Mouse (Mus musculus): ENCODE data around the gene Ampd3. TPM values are rescaled to one million over a fixed set of nuclear protein-coding genes. Genes with fewer than 3 reads are reported as not detected.

Ampd3 gene
- polyA plus RNA-seq, 1 experiment: 1.8 TPM

DNA sequence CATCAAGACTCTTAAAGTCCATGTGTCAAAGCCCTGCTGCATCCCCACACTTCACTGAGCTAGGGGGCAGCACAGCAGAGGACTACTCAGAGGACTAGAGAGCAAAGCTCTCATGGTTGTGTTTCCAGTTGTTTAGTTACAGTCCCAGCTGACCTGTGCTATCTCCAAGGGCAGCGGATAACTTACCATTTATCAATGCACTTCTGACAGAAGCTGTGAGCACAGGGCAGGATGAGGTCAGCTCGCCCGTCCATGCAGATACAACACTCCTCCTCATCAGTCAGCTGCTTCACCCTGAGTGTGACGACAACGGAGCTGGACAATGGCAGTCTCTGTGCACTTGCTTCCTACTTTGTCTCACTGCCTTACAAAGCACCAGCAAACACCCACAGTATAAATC lies 53.1 kb downstream of the Ampd3 start:
- no peaks in the 10 kb centered on the region for H3K4me1 ChIP-seq (ENCODE audit: control insufficient read depth, insufficient read depth, low read length)
- no peaks in the 10 kb centered on the region for H3K27me3 ChIP-seq (ENCODE audit: control insufficient read depth, insufficient read depth, low read length)
- no peak overlapping the region for H3K27ac ChIP-seq (ENCODE audit: control insufficient read depth, insufficient read depth, low read depth, low read length)
- peaks cover 3% of the 10 kb centered on the region for H3K36me3 ChIP-seq (ENCODE audit: control insufficient read depth, insufficient read depth, low read length)
- H3K4me3 ChIP-seq (ENCODE audit: control insufficient read depth, low read depth, low read length): no peak overlapping the region
- TF ChIP-seq POLR2A (IDR thresholded peaks at IDR 0.05; ENCODE audit: control insufficient read depth, low read depth, low read length): no peak

DNA sequence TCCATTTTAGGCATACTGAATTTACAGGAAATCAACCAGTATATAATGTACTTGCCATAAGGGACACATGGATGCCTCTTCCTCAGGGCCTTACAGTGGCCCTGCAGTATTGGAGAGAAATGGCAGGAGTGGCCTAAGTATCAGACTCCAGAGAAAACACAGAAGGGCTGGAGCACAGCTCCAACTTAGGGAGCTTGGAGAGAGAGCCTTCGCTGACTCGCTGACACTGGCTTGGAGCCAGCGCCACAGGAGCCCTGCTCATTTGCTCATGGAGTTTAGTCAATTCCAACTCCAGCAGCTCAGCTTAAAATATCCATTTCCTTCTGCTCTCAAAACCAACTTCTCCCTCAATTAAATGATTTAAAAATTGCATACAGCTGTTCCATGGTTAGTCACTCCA lies 53.6 kb downstream of the Ampd3 start:
- Histone ChIP-seq H3K27me3 (ENCODE audit: control insufficient read depth, insufficient read depth, low read length) (no peaks in the 10 kb centered on the region), H3K36me3 (ENCODE audit: control insufficient read depth, insufficient read depth, low read length) (peaks cover 3% of the 10 kb centered on the region), H3K4me3 (ENCODE audit: control insufficient read depth, low read depth, low read length) (no peak overlapping the region), H3K27ac (ENCODE audit: control insufficient read depth, insufficient read depth, low read depth, low read length) (no peak overlapping the region), H3K4me1 (ENCODE audit: control insufficient read depth, insufficient read depth, low read length) (no peaks in the 10 kb centered on the region)
- TF ChIP-seq POLR2A (IDR thresholded peaks at IDR 0.05; ENCODE audit: control insufficient read depth, low read depth, low read length): no peak
- TF ChIP-seq CTCF (IDR thresholded peaks at IDR 0.05; ENCODE audit: control insufficient read depth, insufficient read depth, insufficient replicate concordance, low read depth, low read length): no peak

DNA sequence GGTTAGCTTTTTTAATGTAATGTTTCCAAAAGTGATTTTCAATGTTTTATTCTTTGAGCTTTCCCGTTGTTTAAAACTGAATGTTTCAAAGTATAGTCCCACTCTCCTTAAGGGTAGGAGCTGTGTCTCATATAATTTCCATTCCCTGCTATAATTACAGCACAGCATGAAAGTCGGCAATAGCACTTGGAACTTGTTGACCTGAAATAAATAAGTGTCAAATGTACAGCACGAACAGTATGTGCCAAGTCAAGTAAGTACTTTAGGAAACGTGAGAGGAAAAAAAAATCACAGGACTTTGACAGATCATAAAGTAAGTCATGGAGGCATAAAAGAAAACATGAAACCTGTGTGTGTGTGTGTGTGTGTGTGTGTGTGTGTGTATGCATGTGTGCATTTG lies 54.0 kb downstream of the Ampd3 start:
- Histone ChIP-seq H3K27me3 (ENCODE audit: control insufficient read depth, insufficient read depth, low read length) (no peaks in the 10 kb centered on the region), H3K27ac (ENCODE audit: control insufficient read depth, insufficient read depth, low read depth, low read length) (no peak overlapping the region), H3K36me3 (ENCODE audit: control insufficient read depth, insufficient read depth, low read length) (peaks cover 3% of the 10 kb centered on the region), H3K4me1 (ENCODE audit: control insufficient read depth, insufficient read depth, low read length) (no peaks in the 10 kb centered on the region), H3K4me3 (ENCODE audit: control insufficient read depth, low read depth, low read length) (no peak overlapping the region)
- no peak for TF ChIP-seq CTCF (IDR thresholded peaks at IDR 0.05; ENCODE audit: control insufficient read depth, insufficient read depth, insufficient replicate concordance, low read depth, low read length)
- no peak for TF ChIP-seq POLR2A (IDR thresholded peaks at IDR 0.05; ENCODE audit: control insufficient read depth, low read depth, low read length)

DNA sequence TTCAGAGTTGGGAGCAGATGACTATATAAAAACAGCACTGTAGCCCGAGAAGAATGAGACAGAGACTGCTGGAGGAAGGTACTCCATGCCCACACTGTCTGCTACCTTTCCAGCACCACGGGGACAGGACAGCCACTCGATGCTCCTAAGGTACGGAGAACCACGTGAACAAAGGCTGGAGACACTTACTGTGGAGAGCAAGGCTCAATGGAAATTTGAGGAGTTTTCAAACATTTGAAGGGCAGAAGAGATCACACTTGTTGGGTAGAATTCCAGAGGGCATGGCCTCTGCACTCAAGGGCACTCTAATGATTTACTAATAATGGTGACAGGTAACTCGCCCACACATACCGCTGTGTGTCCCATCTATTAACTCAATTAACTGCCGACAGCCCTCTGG lies 55.1 kb downstream of the Ampd3 start:
- H3K4me3 ChIP-seq (ENCODE audit: control insufficient read depth, low read depth, low read length): no peak overlapping the region
- TF ChIP-seq CTCF (IDR thresholded peaks at IDR 0.05; ENCODE audit: control insufficient read depth, insufficient read depth, insufficient replicate concordance, low read depth, low read length) (no peak), POLR2A (IDR thresholded peaks at IDR 0.05; ENCODE audit: control insufficient read depth, low read depth, low read length) (no peak)
- H3K4me1 ChIP-seq (ENCODE audit: control insufficient read depth, insufficient read depth, low read length): no peaks in the 10 kb centered on the region
- no peak overlapping the region for H3K27ac ChIP-seq (ENCODE audit: control insufficient read depth, insufficient read depth, low read depth, low read length)
- peaks cover 3% of the 10 kb centered on the region for H3K36me3 ChIP-seq (ENCODE audit: control insufficient read depth, insufficient read depth, low read length)
- no peaks in the 10 kb centered on the region for H3K27me3 ChIP-seq (ENCODE audit: control insufficient read depth, insufficient read depth, low read length)

DNA sequence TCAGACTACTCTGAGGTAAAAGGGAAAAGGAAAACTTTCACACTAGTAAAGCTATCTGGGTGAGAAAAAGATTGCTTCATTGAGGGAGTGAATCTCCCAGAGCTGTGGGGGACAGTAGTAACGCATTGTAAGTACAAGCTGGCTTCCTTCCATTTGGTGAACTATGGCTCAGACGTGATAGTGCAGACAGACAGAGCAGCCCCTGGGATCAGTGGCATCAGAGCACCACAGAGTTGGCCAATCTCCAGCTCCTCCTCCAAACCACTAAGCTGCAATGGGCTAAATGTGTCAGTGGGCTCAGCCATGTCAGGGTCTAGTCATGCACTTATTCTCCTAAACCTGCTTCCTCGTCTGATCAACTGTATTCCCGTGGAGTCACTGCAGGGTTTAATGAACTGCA lies 55.6 kb downstream of the Ampd3 start:
- Histone ChIP-seq H3K4me1 (ENCODE audit: control insufficient read depth, insufficient read depth, low read length) (no peaks in the 10 kb centered on the region), H3K36me3 (ENCODE audit: control insufficient read depth, insufficient read depth, low read length) (peaks cover 3% of the 10 kb centered on the region), H3K27me3 (ENCODE audit: control insufficient read depth, insufficient read depth, low read length) (no peaks in the 10 kb centered on the region), H3K4me3 (ENCODE audit: control insufficient read depth, low read depth, low read length) (no peak overlapping the region), H3K27ac (ENCODE audit: control insufficient read depth, insufficient read depth, low read depth, low read length) (no peak overlapping the region)
- TF ChIP-seq POLR2A (IDR thresholded peaks at IDR 0.05; ENCODE audit: control insufficient read depth, low read depth, low read length): no peak
- no peak for TF ChIP-seq CTCF (IDR thresholded peaks at IDR 0.05; ENCODE audit: control insufficient read depth, insufficient read depth, insufficient replicate concordance, low read depth, low read length)

DNA sequence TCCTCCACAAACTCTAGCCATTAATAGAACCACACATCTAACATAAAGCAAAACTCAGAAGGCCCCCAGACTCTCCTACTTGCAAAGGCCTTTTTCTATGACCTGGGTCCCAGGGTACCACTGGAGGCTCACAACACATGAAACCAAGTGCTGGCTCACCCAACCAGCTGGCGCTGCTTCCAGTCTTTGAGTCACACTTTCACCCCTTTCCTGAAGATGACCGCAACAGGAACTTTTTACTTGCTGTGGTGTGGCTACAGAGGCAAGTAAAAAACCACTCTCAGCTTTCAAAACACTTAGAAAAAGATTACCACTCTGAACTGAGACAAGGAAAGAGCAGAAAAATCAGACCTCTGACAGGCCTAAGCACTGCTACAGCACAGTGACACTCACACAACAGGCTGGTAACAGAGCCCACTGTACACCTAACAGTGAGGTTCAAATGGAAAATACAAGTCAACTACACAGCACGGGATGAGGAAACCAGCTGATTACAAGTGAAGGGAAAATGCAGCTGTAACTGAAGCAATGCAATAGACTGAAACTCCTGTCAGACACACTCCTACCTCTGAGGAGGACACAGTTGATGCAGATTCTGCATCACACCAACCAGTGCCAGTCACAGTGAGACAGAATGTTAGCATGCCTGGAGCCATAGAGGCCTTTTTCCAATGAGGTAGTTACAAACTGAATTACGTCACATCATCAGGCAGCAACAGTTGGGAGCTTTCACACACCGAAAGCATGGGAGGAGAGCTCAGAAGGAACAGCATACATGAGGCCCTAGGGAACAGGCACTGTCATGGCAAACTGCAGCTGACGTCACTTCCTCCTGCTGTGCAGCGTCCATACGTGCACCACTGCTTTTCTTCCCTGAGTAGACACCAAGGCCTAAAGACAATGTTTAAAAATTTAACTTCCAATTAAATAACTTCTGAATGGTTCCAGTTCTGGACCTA lies 56.3 kb downstream of the Ampd3 start:
- H3K36me3 ChIP-seq (ENCODE audit: control insufficient read depth, insufficient read depth, low read length): peaks cover 3% of the 10 kb centered on the region
- TF ChIP-seq POLR2A (IDR thresholded peaks at IDR 0.05; ENCODE audit: control insufficient read depth, low read depth, low read length) (no peak), CTCF (IDR thresholded peaks at IDR 0.05; ENCODE audit: control insufficient read depth, insufficient read depth, insufficient replicate concordance, low read depth, low read length) (no peak)
- no peaks in the 10 kb centered on the region for H3K4me1 ChIP-seq (ENCODE audit: control insufficient read depth, insufficient read depth, low read length)
- H3K27me3 ChIP-seq (ENCODE audit: control insufficient read depth, insufficient read depth, low read length): no peaks in the 10 kb centered on the region
- H3K4me3 ChIP-seq (ENCODE audit: control insufficient read depth, low read depth, low read length): no peak overlapping the region
- no peak overlapping the region for H3K27ac ChIP-seq (ENCODE audit: control insufficient read depth, insufficient read depth, low read depth, low read length)

DNA sequence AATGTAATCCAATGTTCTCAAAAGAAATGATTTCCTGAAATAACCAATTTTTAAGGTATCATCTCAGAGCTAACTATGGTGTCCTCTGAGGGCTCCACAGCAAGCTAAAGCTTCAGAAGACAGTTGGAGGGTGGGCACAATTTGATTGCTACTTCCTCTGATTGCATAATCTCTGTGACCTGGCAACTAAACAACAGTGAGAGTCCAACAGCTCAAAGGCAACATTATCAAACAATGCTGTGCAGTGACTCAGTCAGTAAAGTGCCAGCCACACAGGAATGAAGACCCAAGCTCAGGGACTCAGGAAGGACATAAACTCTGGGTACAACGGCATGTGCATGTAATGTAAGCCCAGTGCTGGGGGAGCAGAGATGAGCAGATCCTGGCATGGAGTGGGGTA lies 65.0 kb downstream of the Ampd3 start:
- TF ChIP-seq POLR2A (IDR thresholded peaks at IDR 0.05; ENCODE audit: control insufficient read depth, low read depth, low read length) (no peak), CTCF (IDR thresholded peaks at IDR 0.05; ENCODE audit: control insufficient read depth, insufficient read depth, insufficient replicate concordance, low read depth, low read length) (no peak)
- Histone ChIP-seq H3K4me3 (ENCODE audit: control insufficient read depth, low read depth, low read length) (no peak overlapping the region), H3K27me3 (ENCODE audit: control insufficient read depth, insufficient read depth, low read length) (no peaks in the 10 kb centered on the region), H3K27ac (ENCODE audit: control insufficient read depth, insufficient read depth, low read depth, low read length) (no peak overlapping the region), H3K36me3 (ENCODE audit: control insufficient read depth, insufficient read depth, low read length) (peaks cover 2% of the 10 kb centered on the region; the same call in 1 of the 2 replicates), H3K4me1 (ENCODE audit: control insufficient read depth, insufficient read depth, low read length) (no peaks in the 10 kb centered on the region)

Measured in testis, adult 2 months (tissue).